Mouse (Mus musculus) midbrain, embryonic 16.5 days (tissue): Measurements from ENCODE around the gene Sirt4. TPM values are rescaled to one million over a fixed set of nuclear protein-coding genes. Genes with fewer than 3 reads are reported as not detected.
A peak's percentile ranks its signal among the peaks of the same experiment; 100 is the strongest.

Experiments used
- ATAC-seq: fragments of 200-750 bp; cut with Nextera tagmentation; 2 replicates; pipeline ENCODE4 v1.8.0; 2017; ENCODE audit warnings: moderate TSS enrichment
- H3K27ac ChIP-seq: fragments of 300-500 bp; sonication (generic); 2 replicates; pipeline ENCODE4 v1.5.1; 2014; ENCODE audit warnings: mild to moderate bottlenecking, low read length, mixed read lengths
- H3K27me3 ChIP-seq: fragments of 300-500 bp; sonication (generic); 2 replicates; pipeline ENCODE4 v1.6.1; 2014; ENCODE audit warnings: low read depth, low read length, mixed read lengths; ENCODE audit not compliant: control insufficient read depth, insufficient read depth
- H3K36me3 ChIP-seq: fragments of 300-500 bp; sonication (generic); 2 replicates; pipeline ENCODE4 v1.6.1; 2014; ENCODE audit warnings: mild to moderate bottlenecking, low read length, moderate library complexity, mixed read lengths; ENCODE audit not compliant: control insufficient read depth, insufficient read depth
- H3K4me1 ChIP-seq: fragments of 300-500 bp; sonication (generic); 2 replicates; pipeline ENCODE4 v1.6.1; 2014; ENCODE audit warnings: mild to moderate bottlenecking, low read length, mixed read lengths; ENCODE audit not compliant: control insufficient read depth, insufficient read depth
- H3K4me2 ChIP-seq: fragments of 300-500 bp; sonication (generic); 2 replicates; pipeline ENCODE4 v1.6.1; 2014; ENCODE audit warnings: mild to moderate bottlenecking, low read length, mixed read lengths
- H3K4me3 ChIP-seq: fragments of 300-500 bp; sonication (generic); 2 replicates; pipeline ENCODE4 v1.5.1; 2014; ENCODE audit warnings: low read depth, mild to moderate bottlenecking, low read length, moderate library complexity, mixed read lengths
- H3K9ac ChIP-seq: fragments of 300-500 bp; sonication (generic); 2 replicates; pipeline ENCODE4 v1.6.1; 2014; ENCODE audit warnings: low read depth, low read length, mixed read lengths
- H3K9me3 ChIP-seq: fragments of 300-500 bp; sonication (generic); replicated peaks from 2 replicates; pipeline ENCODE4 v1.6.1; 2014; ENCODE audit warnings: mild to moderate bottlenecking, low read length, mixed read lengths; ENCODE audit not compliant: control insufficient read depth, poor library complexity, severe bottlenecking
- WGBS: fragments of 180-500 bp; shearing (Covaris S2); extraction: QIAGEN DNeasy Blood & Tissue Kit; methylation state at CpG from one replicate; pipeline ENCODE4 v1.1.7; 2014; 5-methylcytosine and 5-hydroxymethylcytosine counted together
- polyA plus RNA-seq: library from polyadenylated mRNA; unstranded; fragments of >200 nt; fragmentation: Nextera tagmentation; extraction: Ambion mirVana; gene quantifications from 2 replicates; pipeline ENCODE4 v1.2.1, GENCODE M21; 2015

Gene Sirt4
- polyA plus RNA-seq, 1 experiment from 2014 or later, result 32.3 TPM

GRCm38 (mm10) chr5:115483385-115483784 is 1.1 kb downstream of the Sirt4 start:
- Histone ChIP-seq H3K27me3 (no peaks in the 10 kb centered on the region), H3K9me3 (no peaks in the 10 kb centered on the region), H3K4me2 (peak overlapping the region; percentile 43), H3K9ac (no peak overlapping the region), H3K4me1 (peaks cover 26% of the 10 kb centered on the region), H3K4me3 (no peak overlapping the region), H3K27ac (no peak overlapping the region), H3K36me3 (no peaks in the 10 kb centered on the region)
- WGBS, result 28% methylated on average over 6 of the region's 6 CpGs
- ATAC-seq, result no peak

GRCm38 (mm10) chr5:115482390-115483265 is 1.9 kb downstream of the Sirt4 start:
- peak overlapping the region; percentile 43 for H3K4me2 ChIP-seq
- no peak overlapping the region for H3K27ac ChIP-seq
- no peaks in the 10 kb centered on the region for H3K36me3 ChIP-seq
- H3K9me3 ChIP-seq, result no peaks in the 10 kb centered on the region
- ATAC-seq, result no peak
- 0 out of 2 replicates have a peak overlapping the region, but pooled peaks have one; percentile 4 for H3K9ac ChIP-seq
- H3K4me1 ChIP-seq, result peaks cover 26% of the 10 kb centered on the region
- H3K27me3 ChIP-seq, result no peaks in the 10 kb centered on the region
- WGBS, result 24% methylated on average over 38 of the region's 38 CpGs
- H3K4me3 ChIP-seq, result peak overlapping the region; percentile 18

GRCm38 (mm10) chr5:115480101-115480500 is 4.4 kb downstream of the Sirt4 start:
- Histone ChIP-seq H3K9ac (no peak overlapping the region), H3K27ac (no peak overlapping the region), H3K27me3 (no peaks in the 10 kb centered on the region), H3K4me2 (peak overlapping the region; percentile 44; the same call in 1 of the 2 replicates), H3K9me3 (no peaks in the 10 kb centered on the region), H3K4me1 (peaks cover 34% of the 10 kb centered on the region), H3K4me3 (peak overlapping the region; percentile 13; the same call in 1 of the 2 replicates), H3K36me3 (no peaks in the 10 kb centered on the region)
- ATAC-seq, result no peak
- 20% methylated on average over 27 of the region's 27 CpGs for WGBS

GRCm38 (mm10) chr5:115479561-115479960 is 5.0 kb downstream of the Sirt4 start:
- Histone ChIP-seq H3K27me3 (no peaks in the 10 kb centered on the region), H3K9ac (no peak overlapping the region), H3K9me3 (no peaks in the 10 kb centered on the region), H3K4me1 (peaks cover 30% of the 10 kb centered on the region), H3K27ac (no peak overlapping the region), H3K4me3 (no peak overlapping the region), H3K4me2 (no peak overlapping the region), H3K36me3 (no peaks in the 10 kb centered on the region)
- 37% methylated on average over 15 of the region's 15 CpGs for WGBS
- ATAC-seq, result no peak

GRCm38 (mm10) chr5:115476107-115476727 is 8.3 kb downstream of the Sirt4 start:
- no peaks in the 10 kb centered on the region for H3K9me3 ChIP-seq

GRCm38 (mm10) chr5:115475337-115476106 is 9.0 kb downstream of the Sirt4 start:
- no peaks in the 10 kb centered on the region for H3K27me3 ChIP-seq
- ATAC-seq, result peak; percentile 83
- H3K4me3 ChIP-seq, result peak overlapping the region; percentile 42
- peak overlapping the region; percentile 55 for H3K9ac ChIP-seq
- H3K9me3 ChIP-seq, result no peaks in the 10 kb centered on the region
- WGBS, result 4% methylated on average over 22 of the region's 22 CpGs
- H3K4me1 ChIP-seq, result peaks cover 11% of the 10 kb centered on the region; the same call in 1 of the 2 replicates
- peak overlapping the region; percentile 65 for H3K27ac ChIP-seq
- H3K36me3 ChIP-seq, result no peaks in the 10 kb centered on the region
- H3K4me2 ChIP-seq, result peak overlapping the region; percentile 56

More at GRCm38 (mm10) chr5:115476107-115476727, 8.3 kb downstream of the Sirt4 start:
- H3K27ac ChIP-seq, result peak overlapping the region; percentile 62
- H3K4me3 ChIP-seq, result peak overlapping the region; percentile 42
- no peaks in the 10 kb centered on the region for H3K36me3 ChIP-seq
- H3K4me2 ChIP-seq, result peak overlapping the region; percentile 56
- peak overlapping the region; percentile 55 for H3K9ac ChIP-seq
- ATAC-seq, result peak; percentile 44; the same call in 1 of the 2 replicates
- no peaks in the 10 kb centered on the region for H3K27me3 ChIP-seq
- H3K4me1 ChIP-seq, result peaks cover 11% of the 10 kb centered on the region; the same call in 1 of the 2 replicates
- 33% methylated on average over 12 of the region's 12 CpGs for WGBS

- H3K4me2 ChIP-seq, result no peak overlapping the region
- no peak overlapping the region for H3K9ac ChIP-seq
- no peak overlapping the region for H3K27ac ChIP-seq
- no peak overlapping the region for H3K4me3 ChIP-seq
- no peaks in the 10 kb centered on the region for H3K36me3 ChIP-seq
- no peaks in the 10 kb centered on the region for H3K27me3 ChIP-seq
- peaks cover 8% of the 10 kb centered on the region; the same call in 1 of the 2 replicates for H3K4me1 ChIP-seq
- ATAC-seq, result no peak
- H3K9me3 ChIP-seq, result no peaks in the 10 kb centered on the region
- WGBS, result 77% methylated on average over 22 of the region's 22 CpGs
Observed at GRCm38 (mm10) chr5:115474174-115474828, 10.2 kb downstream of the Sirt4 start.

- H3K9me3 ChIP-seq, result no peaks in the 10 kb centered on the region
- WGBS, result 78% methylated on average over 10 of the region's 10 CpGs
- peaks cover 8% of the 10 kb centered on the region; the same call in 1 of the 2 replicates for H3K4me1 ChIP-seq
- H3K36me3 ChIP-seq, result no peaks in the 10 kb centered on the region
- no peak overlapping the region for H3K27ac ChIP-seq
- H3K4me2 ChIP-seq, result no peak overlapping the region
- no peaks in the 10 kb centered on the region for H3K27me3 ChIP-seq
- H3K9ac ChIP-seq, result no peak overlapping the region
- ATAC-seq, result no peak
- no peak overlapping the region for H3K4me3 ChIP-seq
Observed at GRCm38 (mm10) chr5:115473191-115473590, 11.3 kb downstream of the Sirt4 start.
